Mouse (Mus musculus): ENCODE measurements around the gene Pnp2. TPM values are rescaled to one million over a fixed set of nuclear protein-coding genes. Genes with fewer than 3 reads are reported as not detected.
"Not testable (repeated sequence)": the region's sequence is repeated elsewhere in the genome, so short reads cannot be mapped to it uniquely, and the experiment has no call there.

Gene Pnp2
- 0.47 and 0.61 TPM in 2 replicates for polyA plus RNA-seq (2014; fragmentation: Nextera tagmentation; extraction: Ambion mirVana)

- 0 out of 2 replicates have a peak within 1 kb of the TSS, but pooled peaks have one; percentile 12 for H3K9ac ChIP-seq (ENCODE audit: low read depth, low read length)
- not testable (repeated sequence) for H3K4me1 ChIP-seq (ENCODE audit: control insufficient read depth, insufficient read depth, low read length); H3K36me3 ChIP-seq (ENCODE audit: control insufficient read depth, insufficient read depth, low read length); H3K27ac ChIP-seq (ENCODE audit: low read depth, low read length); H3K9me3 ChIP-seq (replicated peaks; ENCODE audit: control insufficient read depth, low read length); H3K27me3 ChIP-seq (ENCODE audit: control insufficient read depth, insufficient read depth, low read length)
- 7% methylated on average over 19 of the region's 19 CpGs for WGBS (ENCODE audit: insufficient replicate concordance)
- peak within 1 kb of the TSS; percentile 52 for H3K4me2 ChIP-seq
- peak; percentile 76 for ATAC-seq (replicated peaks; ENCODE audit: insufficient number of reproducible peaks, low FRiP score, low TSS enrichment)
- peak within 1 kb of the TSS; percentile 12; the same call in 1 of the 2 replicates for H3K4me3 ChIP-seq (ENCODE audit: low read depth, low read length)
These were observed at the start of gene Pnp2 for GRCm38 (mm10) chr14:50955942-50956508. Gene Pnp2 (plus strand): TSS chr14:50955992.

- no peak for ATAC-seq (replicated peaks; ENCODE audit: insufficient number of reproducible peaks, low FRiP score, low TSS enrichment)
These were observed 47.7 kb upstream of the Pnp2 start for GRCm38 (mm10) chr14:50908126-50908525.

GRCm38 (mm10) chr14:50911356-50911755, 44.4 kb upstream of the Pnp2 start:
- H3K27ac ChIP-seq (ENCODE audit: low read depth, low read length): no peak overlapping the region
- ATAC-seq (replicated peaks; ENCODE audit: insufficient number of reproducible peaks, low FRiP score, low TSS enrichment): no peak
- H3K4me2 ChIP-seq: no peak overlapping the region

More at GRCm38 (mm10) chr14:50908126-50908525, 47.7 kb upstream of the Pnp2 start:
- no peak overlapping the region for H3K9ac ChIP-seq (ENCODE audit: low read depth, low read length)
- H3K27me3 ChIP-seq (ENCODE audit: control insufficient read depth, insufficient read depth, low read length): no peaks in the 10 kb centered on the region
- no peak overlapping the region for H3K27ac ChIP-seq (ENCODE audit: low read depth, low read length)
- WGBS (ENCODE audit: insufficient replicate concordance): 69% methylated on average over 4 of the region's 4 CpGs
- H3K4me2 ChIP-seq: no peak overlapping the region
- no peaks in the 10 kb centered on the region for H3K36me3 ChIP-seq (ENCODE audit: control insufficient read depth, insufficient read depth, low read length)
- H3K4me1 ChIP-seq (ENCODE audit: control insufficient read depth, insufficient read depth, low read length): 0 out of 2 replicates have a peak, but pooled peaks cover 4% of the 10 kb centered on the region
- H3K4me3 ChIP-seq (ENCODE audit: low read depth, low read length): no peak overlapping the region
- no peaks in the 10 kb centered on the region for H3K9me3 ChIP-seq (replicated peaks; ENCODE audit: control insufficient read depth, low read length)

GRCm38 (mm10) chr14:50923437-50923836, 32.4 kb upstream of the Pnp2 start:
- H3K9ac ChIP-seq (ENCODE audit: low read depth, low read length); H3K27me3 ChIP-seq (ENCODE audit: control insufficient read depth, insufficient read depth, low read length); H3K9me3 ChIP-seq (replicated peaks; ENCODE audit: control insufficient read depth, low read length); H3K4me1 ChIP-seq (ENCODE audit: control insufficient read depth, insufficient read depth, low read length); ATAC-seq (replicated peaks; ENCODE audit: insufficient number of reproducible peaks, low FRiP score, low TSS enrichment); H3K27ac ChIP-seq (ENCODE audit: low read depth, low read length): not testable (repeated sequence)
- Histone ChIP-seq H3K4me3 (ENCODE audit: low read depth, low read length) (peak overlapping the region; percentile 89), H3K36me3 (ENCODE audit: control insufficient read depth, insufficient read depth, low read length) (peaks cover 19% of the 10 kb centered on the region), H3K4me2 (peak overlapping the region; percentile 80)
- 57% methylated on average over 1 of the region's 1 CpGs for WGBS (ENCODE audit: insufficient replicate concordance)

More at GRCm38 (mm10) chr14:50911356-50911755, 44.4 kb upstream of the Pnp2 start:
- no peaks in the 10 kb centered on the region for H3K4me1 ChIP-seq (ENCODE audit: control insufficient read depth, insufficient read depth, low read length)
- H3K9me3 ChIP-seq (replicated peaks; ENCODE audit: control insufficient read depth, low read length): no peaks in the 10 kb centered on the region
- H3K36me3 ChIP-seq (ENCODE audit: control insufficient read depth, insufficient read depth, low read length): peaks cover 15% of the 10 kb centered on the region
- H3K4me3 ChIP-seq (ENCODE audit: low read depth, low read length): no peak overlapping the region
- WGBS (ENCODE audit: insufficient replicate concordance): 51% methylated on average over 3 of the region's 3 CpGs
- H3K27me3 ChIP-seq (ENCODE audit: control insufficient read depth, insufficient read depth, low read length): no peaks in the 10 kb centered on the region
- no peak overlapping the region for H3K9ac ChIP-seq (ENCODE audit: low read depth, low read length)

- H3K27me3 ChIP-seq (ENCODE audit: control insufficient read depth, insufficient read depth, low read length): no peaks in the 10 kb centered on the region
- peak within 1 kb of the TSS; percentile 93 for H3K27ac ChIP-seq (ENCODE audit: low read depth, low read length)
- peak within 1 kb of the TSS; percentile 89 for H3K4me3 ChIP-seq (ENCODE audit: low read depth, low read length)
- peak within 1 kb of the TSS; percentile 80 for H3K4me2 ChIP-seq
- under 1% methylated on average over 57 of the region's 57 CpGs for WGBS (ENCODE audit: insufficient replicate concordance)
- H3K4me1 ChIP-seq (ENCODE audit: control insufficient read depth, insufficient read depth, low read length): no peaks in the 10 kb centered on the region; the same call in none of the 2 replicates
- ATAC-seq (replicated peaks; ENCODE audit: insufficient number of reproducible peaks, low FRiP score, low TSS enrichment): peak; percentile 95
- H3K9ac ChIP-seq (ENCODE audit: low read depth, low read length): peak within 1 kb of the TSS; percentile 93
- H3K9me3 ChIP-seq (replicated peaks; ENCODE audit: control insufficient read depth, low read length): no peaks in the 10 kb centered on the region
- H3K36me3 ChIP-seq (ENCODE audit: control insufficient read depth, insufficient read depth, low read length): peaks cover 27% of the 10 kb centered on the region
These were observed 31.3 kb upstream of the Pnp2 start, which contains the start of the genes Osgep and Apex1 for GRCm38 (mm10) chr14:50924281-50925064. Gene Osgep (minus strand): TSS chr14:50924893. Gene Apex1 (plus strand): TSS chr14:50924968.

- ATAC-seq (replicated peaks; ENCODE audit: insufficient number of reproducible peaks, low FRiP score, low TSS enrichment): peak; percentile 40; the same call in 1 of the 2 replicates
- Histone ChIP-seq H3K4me3 (ENCODE audit: low read depth, low read length) (peak overlapping the region; percentile 89), H3K4me1 (ENCODE audit: control insufficient read depth, insufficient read depth, low read length) (peaks cover 7% of the 10 kb centered on the region), H3K27me3 (ENCODE audit: control insufficient read depth, insufficient read depth, low read length) (no peaks in the 10 kb centered on the region), H3K36me3 (ENCODE audit: control insufficient read depth, insufficient read depth, low read length) (peaks cover 24% of the 10 kb centered on the region), H3K4me2 (peak overlapping the region; percentile 80), H3K27ac (ENCODE audit: low read depth, low read length) (peak overlapping the region; percentile 93), H3K9me3 (replicated peaks; ENCODE audit: control insufficient read depth, low read length) (no peaks in the 10 kb centered on the region), H3K9ac (ENCODE audit: low read depth, low read length) (peak overlapping the region; percentile 93)
- WGBS (ENCODE audit: insufficient replicate concordance): 2% methylated on average over 38 of the region's 38 CpGs
These were observed 30.5 kb upstream of the Pnp2 start for GRCm38 (mm10) chr14:50925111-50925920.

- Histone ChIP-seq H3K27me3 (ENCODE audit: control insufficient read depth, insufficient read depth, low read length) (no peaks in the 10 kb centered on the region), H3K27ac (ENCODE audit: low read depth, low read length) (no peak overlapping the region), H3K4me1 (ENCODE audit: control insufficient read depth, insufficient read depth, low read length) (peaks cover 7% of the 10 kb centered on the region), H3K9ac (ENCODE audit: low read depth, low read length) (no peak overlapping the region), H3K4me2 (no peak overlapping the region), H3K9me3 (replicated peaks; ENCODE audit: control insufficient read depth, low read length) (no peaks in the 10 kb centered on the region), H3K36me3 (ENCODE audit: control insufficient read depth, insufficient read depth, low read length) (peaks cover 24% of the 10 kb centered on the region), H3K4me3 (ENCODE audit: low read depth, low read length) (no peak overlapping the region)
- ATAC-seq (replicated peaks; ENCODE audit: insufficient number of reproducible peaks, low FRiP score, low TSS enrichment): no peak
- WGBS (ENCODE audit: insufficient replicate concordance): 82% methylated on average over 3 of the region's 3 CpGs
These were observed 28.4 kb upstream of the Pnp2 start for GRCm38 (mm10) chr14:50927366-50927765.

DNA sequence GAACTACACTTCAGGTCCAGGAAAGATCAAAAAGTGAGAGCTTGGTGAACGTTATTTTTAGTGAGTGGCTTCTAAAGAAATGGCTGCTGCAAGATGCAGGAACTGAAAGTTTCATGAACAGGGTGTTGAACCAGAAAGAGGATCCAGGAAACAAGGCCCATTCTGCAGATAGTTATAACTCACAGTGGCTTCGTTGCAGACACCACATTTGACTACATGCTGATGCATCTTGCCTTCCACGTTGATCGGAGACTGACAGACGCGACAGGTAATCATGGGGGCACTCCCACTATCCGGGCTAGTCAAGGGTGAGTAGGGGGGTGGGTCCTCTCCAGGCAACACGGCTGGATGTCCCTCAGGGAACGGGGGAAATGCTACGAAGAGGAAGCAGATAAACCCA, 25.8 kb upstream of the Pnp2 start:
- no peak for ATAC-seq (replicated peaks; ENCODE audit: insufficient number of reproducible peaks, low FRiP score, low TSS enrichment)
- peaks cover 7% of the 10 kb centered on the region for H3K4me1 ChIP-seq (ENCODE audit: control insufficient read depth, insufficient read depth, low read length)
- H3K27me3 ChIP-seq (ENCODE audit: control insufficient read depth, insufficient read depth, low read length): no peaks in the 10 kb centered on the region
- peak overlapping the region; percentile 97 for H3K9ac ChIP-seq (ENCODE audit: low read depth, low read length)
- H3K4me3 ChIP-seq (ENCODE audit: low read depth, low read length): peak overlapping the region; percentile 97
- H3K27ac ChIP-seq (ENCODE audit: low read depth, low read length): peak overlapping the region; percentile 80
- no peaks in the 10 kb centered on the region for H3K9me3 ChIP-seq (replicated peaks; ENCODE audit: control insufficient read depth, low read length)
- peaks cover 24% of the 10 kb centered on the region for H3K36me3 ChIP-seq (ENCODE audit: control insufficient read depth, insufficient read depth, low read length)
- peak overlapping the region; percentile 87 for H3K4me2 ChIP-seq
- WGBS (ENCODE audit: insufficient replicate concordance): 18% methylated on average over 10 of the region's 10 CpGs

Measured in heart, embryonic 11.5 days (tissue).